Mouse (Mus musculus): ENCODE results near the gene Il27ra. TPM values are rescaled to one million over a fixed set of nuclear protein-coding genes. Genes with fewer than 3 reads are reported as not detected.
A peak's percentile ranks its signal among the peaks of the same experiment; 100 is the strongest.

Il27ra gene
- polyA plus RNA-seq, 1 experiment = 0.33 TPM

DNA sequence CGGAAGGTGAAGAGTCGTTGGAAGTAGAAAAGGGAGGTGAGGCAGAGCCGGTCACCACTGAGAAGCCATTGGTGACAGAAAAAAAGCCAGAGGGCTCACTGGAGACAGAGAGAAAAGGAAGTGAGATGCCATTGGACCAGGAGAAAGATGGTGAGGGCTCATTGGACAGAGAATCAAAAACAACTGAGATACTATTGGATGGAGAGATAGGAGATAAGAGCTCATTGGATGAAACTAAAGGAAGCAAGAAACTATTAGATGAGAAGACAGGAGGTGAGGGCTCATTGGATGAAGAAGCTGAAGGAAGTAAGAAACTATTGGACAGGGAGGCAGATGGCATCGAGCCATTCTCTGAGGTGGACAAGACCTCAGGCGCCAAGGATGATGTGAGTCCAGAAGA, 13.1 kb downstream of the Il27ra start:
- Histone ChIP-seq H3K4me1 (ENCODE audit: control insufficient read depth, insufficient read depth, low read length) (no peaks in the 10 kb centered on the region), H3K27ac (ENCODE audit: insufficient read depth, low read length) (no peak overlapping the region), H3K4me3 (ENCODE audit: insufficient read depth, low read length) (no peak overlapping the region)
- no peak for TF ChIP-seq CTCF (IDR thresholded peaks at IDR 0.05; ENCODE audit: extremely low read depth, insufficient read depth, low read length)
- no peak for TF ChIP-seq POLR2A (IDR thresholded peaks at IDR 0.05; ENCODE audit: extremely low read depth, insufficient read depth, low read length)

GRCm38 (mm10) chr8:84027449-84027848, 14.9 kb downstream of the Il27ra start:
- no peak overlapping the region for H3K4me3 ChIP-seq (ENCODE audit: insufficient read depth, low read length)
- no peaks in the 10 kb centered on the region for H3K4me1 ChIP-seq (ENCODE audit: control insufficient read depth, insufficient read depth, low read length)
- TF ChIP-seq POLR2A (IDR thresholded peaks at IDR 0.05; ENCODE audit: extremely low read depth, insufficient read depth, low read length) (no peak), CTCF (IDR thresholded peaks at IDR 0.05; ENCODE audit: extremely low read depth, insufficient read depth, low read length) (no peak)
- H3K27ac ChIP-seq (ENCODE audit: insufficient read depth, low read length) = no peak overlapping the region

GRCm38 (mm10) chr8:84025863-84026262, 16.5 kb downstream of the Il27ra start:
- no peaks in the 10 kb centered on the region for H3K4me1 ChIP-seq (ENCODE audit: control insufficient read depth, insufficient read depth, low read length)
- TF ChIP-seq CTCF (IDR thresholded peaks at IDR 0.05; ENCODE audit: extremely low read depth, insufficient read depth, low read length) = no peak
- TF ChIP-seq POLR2A (IDR thresholded peaks at IDR 0.05; ENCODE audit: extremely low read depth, insufficient read depth, low read length) = no peak
- H3K27ac ChIP-seq (ENCODE audit: insufficient read depth, low read length) = no peak overlapping the region
- peak overlapping the region; percentile 10 for H3K4me3 ChIP-seq (ENCODE audit: insufficient read depth, low read length)

DNA sequence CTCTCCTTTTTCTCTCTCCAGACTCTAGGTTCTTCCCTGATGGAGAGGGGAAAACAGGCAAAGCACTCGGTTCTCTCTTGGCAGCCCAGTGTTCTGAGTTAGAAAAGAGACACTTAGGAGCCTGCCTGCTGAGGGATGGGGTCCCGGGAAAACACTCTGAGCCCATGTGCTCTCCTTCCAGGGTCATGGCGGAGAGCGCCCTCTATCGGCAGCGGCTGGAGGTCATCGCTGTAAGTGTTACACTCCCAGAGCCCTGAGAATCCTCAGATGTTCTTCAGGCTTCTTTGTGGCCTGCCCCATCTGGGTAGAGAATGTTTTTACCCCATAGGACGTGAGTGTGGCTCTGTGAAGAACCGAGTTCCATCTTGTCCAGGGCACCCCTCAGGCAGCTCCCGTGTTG, 18.2 kb downstream of the Il27ra start:
- peak; percentile 32; the same call in 1 of the 2 replicates for TF ChIP-seq CTCF (IDR thresholded peaks at IDR 0.05; ENCODE audit: extremely low read depth, insufficient read depth, low read length)
- no peak for TF ChIP-seq POLR2A (IDR thresholded peaks at IDR 0.05; ENCODE audit: extremely low read depth, insufficient read depth, low read length)
- H3K4me3 ChIP-seq (ENCODE audit: insufficient read depth, low read length) = no peak overlapping the region
- no peak overlapping the region for H3K27ac ChIP-seq (ENCODE audit: insufficient read depth, low read length)
- H3K4me1 ChIP-seq (ENCODE audit: control insufficient read depth, insufficient read depth, low read length) = no peaks in the 10 kb centered on the region

DNA sequence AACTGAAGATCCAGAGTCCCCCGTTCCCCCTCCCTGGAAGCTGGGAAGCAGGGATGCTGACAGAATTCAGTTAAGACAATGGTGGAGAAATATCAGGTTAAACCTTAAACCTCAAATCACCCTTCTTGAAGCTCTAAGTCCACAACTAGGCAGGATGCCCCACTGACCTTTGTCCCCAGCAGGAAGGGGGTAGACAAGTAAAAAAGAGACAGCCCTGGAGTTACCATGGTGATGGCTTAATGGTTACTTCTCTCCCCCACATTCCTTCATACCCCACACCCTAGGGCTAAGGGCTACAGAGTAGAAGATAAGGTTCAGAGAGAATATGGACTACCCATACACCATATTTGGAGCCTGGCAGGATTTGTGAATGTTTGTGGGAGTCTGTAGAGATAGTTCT, 18.8 kb downstream of the Il27ra start:
- no peaks in the 10 kb centered on the region for H3K4me1 ChIP-seq (ENCODE audit: control insufficient read depth, insufficient read depth, low read length)
- no peak for TF ChIP-seq CTCF (IDR thresholded peaks at IDR 0.05; ENCODE audit: extremely low read depth, insufficient read depth, low read length)
- no peak for TF ChIP-seq POLR2A (IDR thresholded peaks at IDR 0.05; ENCODE audit: extremely low read depth, insufficient read depth, low read length)
- no peak overlapping the region for H3K27ac ChIP-seq (ENCODE audit: insufficient read depth, low read length)
- H3K4me3 ChIP-seq (ENCODE audit: insufficient read depth, low read length) = no peak overlapping the region

DNA sequence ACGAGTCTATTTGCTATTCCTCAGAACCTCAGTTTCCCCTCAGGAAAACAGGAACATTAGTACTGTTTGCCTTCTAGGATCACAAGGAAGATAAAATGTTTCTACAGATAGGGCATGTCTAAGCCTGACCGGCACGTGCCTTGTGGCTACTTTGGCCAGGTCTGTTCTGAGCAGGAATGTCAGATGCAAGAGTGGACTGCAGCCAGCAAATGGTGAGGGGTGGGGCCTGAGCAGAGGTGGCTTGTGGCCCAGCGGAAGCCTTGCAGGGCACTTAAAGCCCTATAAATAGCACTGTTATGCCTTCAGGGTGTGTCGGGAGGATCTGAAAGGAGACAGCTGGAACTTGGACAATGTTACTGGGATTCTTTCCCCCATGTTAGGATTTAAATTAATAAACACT, 19.3 kb downstream of the Il27ra start:
- Histone ChIP-seq H3K4me3 (ENCODE audit: insufficient read depth, low read length) (no peak overlapping the region), H3K27ac (ENCODE audit: insufficient read depth, low read length) (no peak overlapping the region), H3K4me1 (ENCODE audit: control insufficient read depth, insufficient read depth, low read length) (no peaks in the 10 kb centered on the region)
- no peak for TF ChIP-seq CTCF (IDR thresholded peaks at IDR 0.05; ENCODE audit: extremely low read depth, insufficient read depth, low read length)
- TF ChIP-seq POLR2A (IDR thresholded peaks at IDR 0.05; ENCODE audit: extremely low read depth, insufficient read depth, low read length) = no peak

GRCm38 (mm10) chr8:84021569-84021968, 20.8 kb downstream of the Il27ra start:
- H3K27ac ChIP-seq (ENCODE audit: insufficient read depth, low read length) = no peak overlapping the region
- H3K4me3 ChIP-seq (ENCODE audit: insufficient read depth, low read length) = no peak overlapping the region
- no peaks in the 10 kb centered on the region for H3K4me1 ChIP-seq (ENCODE audit: control insufficient read depth, insufficient read depth, low read length)
- no peak for TF ChIP-seq POLR2A (IDR thresholded peaks at IDR 0.05; ENCODE audit: extremely low read depth, insufficient read depth, low read length)

DNA sequence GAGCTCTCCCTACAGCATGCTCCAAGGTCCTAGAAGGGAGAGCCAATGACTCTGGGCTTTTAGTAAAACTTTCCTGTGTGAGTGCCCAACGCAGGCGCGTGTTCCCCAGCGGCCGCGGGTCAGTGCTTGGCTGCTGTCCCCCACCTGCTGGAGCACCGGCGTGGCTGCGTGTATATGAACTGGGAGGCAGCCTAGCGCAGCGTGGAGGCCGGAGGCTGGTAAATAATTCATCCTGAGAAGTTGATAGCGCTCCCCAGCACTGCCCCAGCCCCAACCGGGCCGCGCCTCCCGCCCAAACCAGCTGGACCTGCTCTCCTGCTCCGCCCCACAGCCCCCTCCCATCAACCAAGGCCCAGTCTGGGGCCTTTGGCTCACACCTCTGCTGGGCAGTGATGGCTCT, 21.3 kb downstream of the Il27ra start, which contains the start of gene Palm3:
Gene Palm3 (plus strand): TSS at position 376 of the 400 bp plus-strand sequence.
- Histone ChIP-seq H3K27ac (ENCODE audit: insufficient read depth, low read length) (no peak within 1 kb of the TSS), H3K4me3 (ENCODE audit: insufficient read depth, low read length) (no peak within 1 kb of the TSS), H3K4me1 (ENCODE audit: control insufficient read depth, insufficient read depth, low read length) (no peaks in the 10 kb centered on the region)
- no peak for TF ChIP-seq POLR2A (IDR thresholded peaks at IDR 0.05; ENCODE audit: extremely low read depth, insufficient read depth, low read length)
- no peak for TF ChIP-seq CTCF (IDR thresholded peaks at IDR 0.05; ENCODE audit: extremely low read depth, insufficient read depth, low read length)

GRCm38 (mm10) chr8:84019738-84020137, 22.7 kb downstream of the Il27ra start:
- Histone ChIP-seq H3K4me1 (ENCODE audit: control insufficient read depth, insufficient read depth, low read length) (no peaks in the 10 kb centered on the region), H3K4me3 (ENCODE audit: insufficient read depth, low read length) (no peak overlapping the region), H3K27ac (ENCODE audit: insufficient read depth, low read length) (no peak overlapping the region)
- TF ChIP-seq CTCF (IDR thresholded peaks at IDR 0.05; ENCODE audit: extremely low read depth, insufficient read depth, low read length) (no peak), POLR2A (IDR thresholded peaks at IDR 0.05; ENCODE audit: extremely low read depth, insufficient read depth, low read length) (no peak)

GRCm38 (mm10) chr8:84015833-84016232, 26.6 kb downstream of the Il27ra start:
- no peak for TF ChIP-seq CTCF (IDR thresholded peaks at IDR 0.05; ENCODE audit: extremely low read depth, insufficient read depth, low read length)
- no peak for TF ChIP-seq POLR2A (IDR thresholded peaks at IDR 0.05; ENCODE audit: extremely low read depth, insufficient read depth, low read length)
- Histone ChIP-seq H3K27ac (ENCODE audit: insufficient read depth, low read length) (no peak overlapping the region), H3K4me1 (ENCODE audit: control insufficient read depth, insufficient read depth, low read length) (no peaks in the 10 kb centered on the region; the same call in 1 of the 2 replicates)

More at GRCm38 (mm10) chr8:84015833-84016232, 26.6 kb downstream of the Il27ra start:
- H3K4me3 ChIP-seq (ENCODE audit: insufficient read depth, low read length) = no peak overlapping the region
